ENCODE assay signal across 1 mouse cellular context in the genomic region with DNA sequence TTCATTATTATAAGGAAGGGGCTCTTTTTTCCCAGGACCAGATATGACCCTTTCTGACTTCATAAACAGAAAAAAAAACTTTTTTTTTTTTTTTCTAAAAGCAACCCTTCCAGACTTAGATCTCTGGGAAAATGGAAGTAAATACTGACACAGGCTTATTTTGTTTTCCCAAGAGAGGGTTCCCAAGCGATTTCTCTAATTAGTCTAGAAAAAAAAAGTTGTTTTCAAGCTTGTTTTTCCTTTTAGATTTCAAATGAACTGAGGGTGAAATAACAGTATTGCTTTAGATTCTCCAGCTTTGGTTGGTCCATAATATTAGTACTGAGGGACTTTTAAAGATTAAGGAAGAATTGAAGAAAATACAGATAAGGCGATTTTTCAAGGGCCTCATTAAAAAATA.
A peak's percentile ranks its signal among the peaks of the same experiment; 100 is the strongest.
TF ChIP-seq lines count a peak whose summit lies in the region.

No protein-coding gene starts in this region.

TF ChIP-seq in MEL, 35 proteins besides CTCF, POLR2A, EP300 and RAD21 (continued from another document):
- TF ChIP-seq BHLHE40 (IDR thresholded peaks at IDR 0.05; ENCODE audit: borderline replicate concordance, low read depth, low read length) (no peak), NRF1 (IDR thresholded peaks at IDR 0.05; ENCODE audit: insufficient read depth, low read depth, low read length, poor library complexity, severe bottlenecking) (no peak), ETS1 (IDR thresholded peaks at IDR 0.05; ENCODE audit: low read depth, low read length) (no peak), USF1 (IDR thresholded peaks at IDR 0.05; ENCODE audit: low read depth, low read length) (peak; percentile 61), KAT2A (conservative IDR thresholded peaks at IDR 0.05; ENCODE audit: low read depth, low read length) (no peak), ELF1 (IDR thresholded peaks at IDR 0.05; ENCODE audit: low read depth, low read length) (no peak), MYB (IDR thresholded peaks at IDR 0.05; ENCODE audit: low read depth, low read length) (no peak), UBTF (IDR thresholded peaks at IDR 0.05; ENCODE audit: borderline replicate concordance, insufficient read depth, low read depth, low read length) (no peak), MYC (IDR thresholded peaks at IDR 0.05; ENCODE audit: low read depth, low read length) (0 out of 2 replicates have a peak, but pooled peaks have one; percentile 4), ZKSCAN1 (IDR thresholded peaks at IDR 0.05; ENCODE audit: low read depth, low read length) (no peak), TBP (IDR thresholded peaks at IDR 0.05; ENCODE audit: low read depth, low read length) (no peak), MEF2A (IDR thresholded peaks at IDR 0.05; ENCODE audit: extremely low read depth, insufficient replicate concordance, low read depth, low read length, poor library complexity, severe bottlenecking) (no peak), POLR2AphosphoS2 (IDR thresholded peaks at IDR 0.05; ENCODE audit: low read length) (no peak), MAX (IDR thresholded peaks at IDR 0.05; ENCODE audit: low read length) (no peak), SIN3A (IDR thresholded peaks at IDR 0.05; ENCODE audit: low read length) (no peak), HCFC1 (IDR thresholded peaks at IDR 0.05; ENCODE audit: low read depth, low read length) (no peak), ZNF384 (IDR thresholded peaks at IDR 0.05; ENCODE audit: low read depth, low read length) (peak; percentile 80), MAFK (IDR thresholded peaks at IDR 0.05; ENCODE audit: borderline replicate concordance, low read depth, low read length) (no peak), USF2 (IDR thresholded peaks at IDR 0.05; ENCODE audit: borderline replicate concordance in 1 of 2, insufficient read depth in 1 of 2, low read depth in 1 of 2, low read length in 2 of 2) (no peak)
